Mouse (Mus musculus) heart, postnatal 0 days (tissue): Measurements from ENCODE around the gene Reep3. TPM values are rescaled to one million over a fixed set of nuclear protein-coding genes. Genes with fewer than 3 reads are reported as not detected.

Experiments used
- ATAC-seq: fragments of 200-750 bp; cut with Nextera tagmentation; 2 replicates; pipeline ENCODE4 v1.8.0; 2017; ENCODE audit warnings: low read depth, moderate number of reproducible peaks, moderate library complexity; ENCODE audit not compliant: insufficient read depth
- DNase-seq: peaks from one replicate; pipeline ENCODE4 v3.0.0-alpha.2; 2016; ENCODE audit warnings: low spot score
- H3K27ac ChIP-seq: fragments of 300-500 bp; sonication (generic); 2 replicates; pipeline ENCODE4 v1.5.1; 2014; ENCODE audit warnings: low read depth, mild to moderate bottlenecking
- H3K27me3 ChIP-seq: fragments of 300-500 bp; sonication (generic); 2 replicates; pipeline ENCODE4 v1.6.1; 2014; ENCODE audit warnings: low read length, mixed read lengths; ENCODE audit not compliant: control insufficient read depth, insufficient read depth
- H3K36me3 ChIP-seq: fragments of 300-500 bp; sonication (generic); replicated peaks from 2 replicates; pipeline ENCODE4 v1.6.1; 2014; ENCODE audit warnings: low read length, mixed read lengths; ENCODE audit not compliant: control insufficient read depth, insufficient read depth
- H3K4me1 ChIP-seq: fragments of 300-500 bp; sonication (generic); 2 replicates; pipeline ENCODE4 v1.6.1; 2014; ENCODE audit warnings: antibody characterized with exemption; ENCODE audit not compliant: control insufficient read depth, insufficient read depth
- H3K4me2 ChIP-seq: fragments of 300-500 bp; sonication (generic); 2 replicates; pipeline ENCODE4 v1.6.1; 2014; ENCODE audit warnings: low read depth, mild to moderate bottlenecking, low read length, moderate library complexity
- H3K4me3 ChIP-seq: fragments of 300-500 bp; sonication (generic); 2 replicates; pipeline ENCODE4 v1.5.1; 2014; ENCODE audit warnings: low read depth, low read length
- H3K9ac ChIP-seq: fragments of 300-500 bp; sonication (generic); replicated peaks from 2 replicates; pipeline ENCODE4 v1.6.1; 2014; ENCODE audit warnings: low read depth, low read length, mixed read lengths
- H3K9me3 ChIP-seq: fragments of 300-500 bp; sonication (generic); replicated peaks from 2 replicates; pipeline ENCODE4 v1.6.1; 2016; ENCODE audit warnings: low read length; ENCODE audit not compliant: control insufficient read depth
- CTCF ChIP-seq: IDR thresholded peaks from 2 replicates; pipeline ENCODE4 v1.5.1; 2016; ENCODE audit warnings: antibody characterized with exemption, control low read depth, low read depth
- EP300 ChIP-seq: IDR thresholded peaks from 2 replicates; pipeline ENCODE4 v1.6.1; 2016; ENCODE audit warnings: antibody characterized with exemption, low read depth
- WGBS: fragments of 180-500 bp; shearing (Covaris S2); extraction: QIAGEN DNeasy Blood & Tissue Kit; methylation state at CpG from one replicate; pipeline ENCODE4 v1.1.7; 2014; 5-methylcytosine and 5-hydroxymethylcytosine counted together
- polyA plus RNA-seq: library from polyadenylated mRNA; unstranded; fragments of >200 nt; fragmentation: Nextera tagmentation; extraction: Ambion mirVana; gene quantifications from 2 replicates; pipeline ENCODE4 v1.2.1, GENCODE M21; 2015
- total RNA-seq: library from RNA; depleted of rRNA; stranded (reverse); fragments of >200 nt; gene quantifications from 2 replicates; pipeline ENCODE4 v1.2.3, GENCODE M21; 2014; ENCODE audit warnings: low replicate concordance

Gene Reep3
- total and polyA plus RNA-seq, 2 experiments from 2014 or later: 26.6 to 26.8 TPM

DNA sequence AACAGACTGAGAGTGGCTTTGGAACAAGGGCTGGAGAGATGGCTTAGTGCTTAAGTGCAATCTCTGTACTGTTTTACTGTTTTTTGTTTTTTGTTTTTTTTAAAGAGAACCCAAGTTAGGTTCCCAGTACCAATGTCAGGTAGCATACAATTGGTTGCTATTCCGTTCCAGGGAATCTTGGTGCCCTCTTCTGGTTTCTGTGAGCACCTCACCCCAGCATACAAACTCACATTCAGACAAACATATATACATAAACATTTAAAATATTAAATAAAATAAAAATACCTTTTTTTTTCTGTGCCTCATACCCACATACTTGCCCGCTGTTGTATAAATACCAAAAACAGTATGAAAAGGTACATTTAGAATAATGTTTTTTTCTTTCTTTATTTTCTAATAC lies 37.6 kb upstream of the Reep3 start:
- H3K27ac ChIP-seq: no peak overlapping the region
- H3K4me3 ChIP-seq: no peak overlapping the region
- H3K36me3 ChIP-seq: no peaks in the 10 kb centered on the region
- TF ChIP-seq EP300: no peak
- peak; percentile 19; the same call in 1 of the 2 replicates for TF ChIP-seq CTCF
- no peaks in the 10 kb centered on the region for H3K9me3 ChIP-seq
- H3K9ac ChIP-seq: no peak overlapping the region
- DNase-seq (no peak), ATAC-seq (no peak)
- 94% methylated on average over 2 of the region's 2 CpGs for WGBS
- no peak overlapping the region for H3K4me2 ChIP-seq
- H3K27me3 ChIP-seq: no peaks in the 10 kb centered on the region
- peaks cover 8% of the 10 kb centered on the region; the same call in 1 of the 2 replicates for H3K4me1 ChIP-seq

DNA sequence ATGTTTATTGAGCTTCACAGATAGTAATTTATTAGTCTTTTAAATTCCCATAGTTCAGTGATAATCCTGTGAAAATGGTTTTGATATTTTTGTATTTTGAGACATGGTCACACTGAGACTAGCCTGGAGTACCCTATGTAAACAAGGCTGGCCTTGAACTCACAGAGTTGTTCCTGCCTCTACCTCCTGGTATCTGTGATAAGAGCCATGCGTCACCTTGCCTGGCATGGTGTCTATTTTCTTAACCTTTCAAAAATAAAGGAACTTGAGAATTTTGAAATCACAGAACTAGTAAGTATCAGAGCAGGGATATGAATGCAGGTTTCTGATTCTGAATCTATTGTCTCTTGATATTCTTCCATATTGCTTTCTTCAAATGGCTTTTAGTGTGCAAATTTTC lies 35.0 kb upstream of the Reep3 start:
- Histone ChIP-seq H3K27ac (no peak overlapping the region), H3K9ac (no peak overlapping the region), H3K9me3 (no peaks in the 10 kb centered on the region), H3K4me3 (no peak overlapping the region), H3K4me1 (peaks cover 19% of the 10 kb centered on the region), H3K4me2 (no peak overlapping the region), H3K36me3 (no peaks in the 10 kb centered on the region), H3K27me3 (no peaks in the 10 kb centered on the region)
- DNase-seq: no peak
- TF ChIP-seq EP300 (no peak), CTCF (no peak)
- ATAC-seq: no peak
- 62% methylated on average over 1 of the region's 1 CpGs for WGBS

DNA sequence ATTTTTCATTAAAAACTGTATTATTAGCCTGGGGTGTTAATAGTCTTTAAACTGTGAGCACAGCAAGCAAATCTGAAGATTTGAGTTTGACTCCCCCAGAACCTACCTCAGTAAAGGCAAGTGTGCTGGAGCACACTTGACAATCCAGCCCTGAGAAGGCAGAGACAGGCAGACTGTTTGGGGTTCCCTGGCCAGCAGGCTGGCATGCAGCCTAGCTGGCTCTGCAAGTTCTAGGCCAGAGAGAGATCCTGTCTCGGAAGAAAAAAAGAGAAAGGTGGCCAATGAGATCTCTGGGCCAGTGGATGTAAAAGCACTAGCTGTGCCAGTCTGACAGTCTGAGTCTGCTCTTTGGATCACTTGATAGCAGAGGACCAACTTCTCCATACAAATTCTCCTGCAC lies 32.8 kb upstream of the Reep3 start:
- H3K4me1 ChIP-seq: peaks cover 29% of the 10 kb centered on the region
- no peaks in the 10 kb centered on the region for H3K36me3 ChIP-seq
- DNase-seq (no peak), ATAC-seq (no peak)
- no peak overlapping the region for H3K4me3 ChIP-seq
- no peak overlapping the region for H3K4me2 ChIP-seq
- TF ChIP-seq EP300 (no peak), CTCF (no peak)
- H3K9ac ChIP-seq: no peak overlapping the region
- no peaks in the 10 kb centered on the region for H3K27me3 ChIP-seq
- H3K9me3 ChIP-seq: no peaks in the 10 kb centered on the region
- 38% methylated on average over 1 of the region's 1 CpGs for WGBS
- H3K27ac ChIP-seq: no peak overlapping the region

DNA sequence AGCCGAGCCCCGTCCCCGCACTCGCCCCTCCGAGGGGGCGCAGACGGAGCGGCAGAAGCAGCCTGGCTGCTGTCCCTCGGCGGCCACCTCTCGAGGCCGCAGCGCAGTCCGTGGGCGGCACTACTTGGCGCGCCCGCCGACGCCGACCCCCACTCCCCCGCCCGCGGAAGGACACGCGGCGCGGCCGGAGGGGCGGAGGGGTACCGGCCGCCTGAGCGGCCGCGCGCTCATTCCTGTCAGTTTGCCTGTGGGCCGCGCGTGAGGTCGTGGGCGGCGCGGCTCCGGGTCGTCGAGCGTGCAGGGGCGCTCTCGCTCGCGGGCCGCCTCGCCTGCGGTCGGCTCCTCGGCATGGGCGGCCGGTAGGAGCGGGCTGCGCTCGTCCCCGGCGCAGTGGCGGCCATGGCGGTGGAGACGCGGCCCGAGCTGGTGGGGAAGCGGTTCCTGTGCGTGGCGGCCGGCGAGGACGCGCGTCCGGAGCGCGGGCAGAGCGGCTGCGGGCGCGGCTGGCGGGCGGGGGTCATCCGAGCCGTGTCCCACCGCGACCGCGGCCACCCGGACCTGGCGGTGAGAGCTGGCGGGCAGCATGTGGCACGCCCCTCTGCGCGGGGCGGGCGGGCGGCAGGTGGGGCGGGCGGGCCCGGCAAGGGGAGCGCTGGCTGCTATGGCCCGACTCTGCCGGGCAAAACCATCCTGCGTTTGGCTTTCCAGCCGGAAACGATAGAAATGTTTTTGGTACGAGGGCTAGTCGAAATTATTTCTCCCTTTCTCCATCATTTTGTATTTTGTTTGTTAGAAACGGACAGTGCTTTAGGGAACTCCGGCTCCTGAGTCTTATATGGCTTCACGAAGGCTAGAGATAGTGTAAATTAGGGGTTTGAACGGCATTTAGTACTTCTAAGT lies 30.4 kb upstream of the Reep3 start:
- Histone ChIP-seq H3K9me3 (no peaks in the 10 kb centered on the region), H3K4me1 (peaks cover 43% of the 10 kb centered on the region), H3K9ac (peak overlapping the region; percentile 91), H3K27me3 (no peaks in the 10 kb centered on the region), H3K36me3 (no peaks in the 10 kb centered on the region), H3K4me2 (peak overlapping the region; percentile 100), H3K4me3 (peak overlapping the region; percentile 93), H3K27ac (peak overlapping the region; percentile 90)
- ATAC-seq (peak; percentile 71), DNase-seq (no peak)
- no peak for TF ChIP-seq CTCF
- no peak for TF ChIP-seq EP300
- under 1% methylated on average over 94 of the region's 115 CpGs for WGBS

DNA sequence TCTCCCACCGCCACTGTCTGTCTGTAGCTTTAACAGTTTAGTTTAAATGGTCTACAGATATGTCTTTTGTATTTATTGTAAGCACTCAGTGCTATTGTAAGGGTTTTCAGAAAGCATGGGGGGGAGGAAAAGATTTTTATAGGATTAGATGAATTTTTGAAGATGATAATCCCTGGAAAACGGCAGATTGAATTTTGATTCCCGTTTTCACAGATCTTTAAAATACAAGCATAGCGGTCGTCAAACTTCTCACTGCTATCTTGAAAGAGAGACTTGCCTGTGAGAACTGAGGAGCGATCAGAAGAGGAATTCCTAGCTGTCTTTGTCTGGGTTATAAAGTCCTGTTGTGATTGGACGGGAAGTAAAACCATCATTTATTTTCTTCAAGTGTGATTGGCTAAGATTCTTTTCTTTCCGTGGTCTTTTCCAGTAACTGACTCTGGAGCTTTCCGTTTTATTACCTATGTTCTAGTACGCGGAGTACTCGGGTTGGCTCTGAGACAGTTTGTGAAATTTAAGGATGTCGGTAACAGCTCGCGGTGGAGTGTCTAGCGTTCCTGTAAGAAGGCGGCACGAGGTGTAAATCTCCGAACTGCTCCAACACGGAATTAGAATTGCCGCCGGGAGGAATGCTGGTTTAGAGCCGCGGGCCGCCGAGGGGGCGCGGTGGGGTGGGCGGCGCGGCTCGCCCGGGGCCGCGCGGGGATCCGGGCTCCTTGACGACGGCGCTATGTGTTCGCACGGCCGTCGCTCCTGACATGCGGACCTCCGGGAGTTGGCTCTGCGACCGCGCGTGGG lies 29.5 kb upstream of the Reep3 start:
- peaks cover 45% of the 10 kb centered on the region for H3K4me1 ChIP-seq
- 1% methylated on average over 50 of the region's 50 CpGs for WGBS

More for the DNA sequence above, 29.5 kb upstream of the Reep3 start:
- peak overlapping the region; percentile 100 for H3K4me2 ChIP-seq
- H3K27ac ChIP-seq: peak overlapping the region; percentile 90
- peak overlapping the region; percentile 91 for H3K9ac ChIP-seq
- no peaks in the 10 kb centered on the region for H3K27me3 ChIP-seq
- DNase-seq: peak; percentile 60
- H3K9me3 ChIP-seq: no peaks in the 10 kb centered on the region
- H3K36me3 ChIP-seq: no peaks in the 10 kb centered on the region
- H3K4me3 ChIP-seq: peak overlapping the region; percentile 93
- TF ChIP-seq CTCF (no peak), EP300 (no peak)
- peak; percentile 62 for ATAC-seq
